Mouse (Mus musculus): Measurements from ENCODE around the gene Utp3. TPM values are rescaled to one million over a fixed set of nuclear protein-coding genes. Genes with fewer than 3 reads are reported as not detected.

Utp3 gene
- polyA plus RNA-seq, 1 experiment from 2014 or later = 71.3 TPM

DNA sequence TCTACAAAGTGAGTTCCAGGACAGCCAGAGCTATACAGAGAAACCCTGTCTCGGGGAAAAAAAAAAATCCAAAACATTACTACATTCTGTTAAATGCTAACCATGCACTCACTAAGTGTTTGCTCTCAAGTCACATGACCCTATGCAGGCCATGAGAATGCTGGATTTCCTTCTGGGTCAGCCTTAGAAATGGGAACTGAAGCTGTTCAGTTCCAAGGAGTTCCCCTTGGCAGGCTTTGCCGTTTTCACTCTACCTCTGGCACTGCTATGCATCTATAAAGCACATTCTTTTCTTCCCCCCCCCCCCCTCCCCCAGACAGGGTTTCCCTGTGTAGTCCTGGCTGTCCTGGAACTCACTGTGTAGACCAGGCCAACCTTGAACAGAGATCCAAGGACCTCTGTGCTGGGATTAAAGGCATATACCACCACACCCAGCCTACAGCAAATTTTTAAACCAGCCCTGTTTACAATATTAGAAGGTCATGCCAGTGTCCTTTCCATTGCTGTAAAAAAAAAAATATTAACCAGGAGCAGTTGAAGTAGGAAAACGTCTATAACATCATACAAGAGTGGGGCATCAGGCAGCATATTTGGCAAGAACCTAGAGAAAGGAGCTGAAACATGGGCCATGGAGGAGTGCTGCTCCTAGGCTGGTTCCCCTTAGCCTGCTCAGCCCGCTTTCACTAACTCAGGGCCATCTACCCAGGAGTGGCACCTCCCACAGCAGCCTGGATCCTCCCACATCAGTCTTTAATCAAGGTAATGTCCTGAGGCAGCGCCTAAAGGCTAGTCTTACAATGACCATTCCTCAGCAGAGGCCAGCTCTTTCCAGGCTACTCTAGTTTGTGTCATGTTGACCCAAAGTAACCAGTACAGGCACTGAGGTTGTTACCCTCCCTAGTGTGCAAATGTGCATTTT, 41.5 kb downstream of the Utp3 start:
- no peaks in the 10 kb centered on the region for H3K36me3 ChIP-seq
- no peak overlapping the region for H3K9ac ChIP-seq
- H3K4me1 ChIP-seq = no peaks in the 10 kb centered on the region
- ATAC-seq (ENCODE audit: insufficient number of reproducible peaks, low FRiP score, low TSS enrichment, low read depth) = no peak
- H3K9me3 ChIP-seq = no peaks in the 10 kb centered on the region
- WGBS = 66% methylated on average over 5 of the region's 5 CpGs
- H3K27me3 ChIP-seq = no peaks in the 10 kb centered on the region
- H3K27ac ChIP-seq = no peak overlapping the region
- H3K4me3 ChIP-seq = no peak overlapping the region
- no peak overlapping the region for H3K4me2 ChIP-seq

- 89% methylated on average over 6 of the region's 6 CpGs for WGBS
- no peak for ATAC-seq (ENCODE audit: insufficient number of reproducible peaks, low FRiP score, low TSS enrichment, low read depth)
Measured at GRCm38 (mm10) chr5:88598961-88599360, 44.7 kb downstream of the Utp3 start.

DNA sequence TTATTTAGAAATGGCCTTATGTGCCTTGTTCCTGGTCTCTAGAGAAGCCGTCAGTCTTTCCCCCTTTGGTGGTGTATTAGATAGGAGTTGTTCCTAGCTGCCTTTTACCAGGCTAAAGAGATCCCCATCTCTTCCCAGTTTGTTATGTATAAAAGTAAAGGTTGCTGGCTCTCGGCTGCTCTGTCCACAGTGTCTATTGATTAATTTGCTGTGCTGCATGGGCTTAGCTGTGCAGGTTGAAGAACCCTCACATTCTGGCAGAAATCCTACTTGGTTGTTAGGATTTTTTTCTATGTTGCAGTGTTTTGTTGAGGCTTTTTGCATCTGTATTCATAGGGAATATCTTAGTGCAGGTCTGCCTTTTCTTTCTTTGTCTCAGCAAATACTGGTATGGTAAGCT, 47.8 kb downstream of the Utp3 start:
- 74% methylated on average over 2 of the region's 2 CpGs for WGBS
- no peak overlapping the region for H3K27ac ChIP-seq
- H3K9me3 ChIP-seq = no peaks in the 10 kb centered on the region
- H3K36me3 ChIP-seq = no peaks in the 10 kb centered on the region
- H3K4me2 ChIP-seq = no peak overlapping the region
- H3K4me1 ChIP-seq = no peaks in the 10 kb centered on the region
- ATAC-seq (ENCODE audit: insufficient number of reproducible peaks, low FRiP score, low TSS enrichment, low read depth) = no peak
- no peak overlapping the region for H3K4me3 ChIP-seq
- no peak overlapping the region for H3K9ac ChIP-seq
- no peaks in the 10 kb centered on the region for H3K27me3 ChIP-seq

More at GRCm38 (mm10) chr5:88598961-88599360, 44.7 kb downstream of the Utp3 start:
- H3K9ac ChIP-seq = no peak overlapping the region
- H3K4me1 ChIP-seq = no peaks in the 10 kb centered on the region
- H3K4me3 ChIP-seq = no peak overlapping the region
- H3K9me3 ChIP-seq = no peaks in the 10 kb centered on the region
- H3K27ac ChIP-seq = no peak overlapping the region
- H3K36me3 ChIP-seq = no peaks in the 10 kb centered on the region
- H3K4me2 ChIP-seq = no peak overlapping the region
- no peaks in the 10 kb centered on the region for H3K27me3 ChIP-seq

- Histone ChIP-seq H3K27ac (no peak overlapping the region), H3K36me3 (no peaks in the 10 kb centered on the region), H3K4me2 (no peak overlapping the region), H3K4me3 (no peak overlapping the region), H3K9me3 (no peaks in the 10 kb centered on the region), H3K4me1 (no peaks in the 10 kb centered on the region), H3K9ac (no peak overlapping the region), H3K27me3 (no peaks in the 10 kb centered on the region)
- WGBS = 79% methylated on average over 3 of the region's 3 CpGs
- no peak for ATAC-seq (ENCODE audit: insufficient number of reproducible peaks, low FRiP score, low TSS enrichment, low read depth)
Measured at GRCm38 (mm10) chr5:88602713-88603112, 48.5 kb downstream of the Utp3 start.

DNA sequence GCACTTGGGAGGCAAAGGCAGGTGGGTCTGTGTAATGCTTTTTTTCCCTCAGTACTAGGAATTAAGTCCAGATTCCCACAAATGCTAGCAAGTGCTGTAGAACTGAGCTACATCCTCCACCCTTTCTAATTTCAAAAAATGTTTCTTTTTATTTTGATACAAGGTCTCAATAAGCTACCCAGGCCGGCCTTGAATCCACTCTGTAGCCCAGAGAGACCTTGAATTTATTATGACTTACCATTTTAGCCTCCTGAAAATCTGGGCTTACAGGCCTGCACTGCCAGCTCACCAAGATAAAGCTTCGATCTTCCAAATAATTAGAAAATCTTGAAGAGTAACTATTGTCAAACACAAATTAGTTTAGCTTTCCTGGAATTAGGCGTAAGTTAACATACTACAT, 49.8 kb downstream of the Utp3 start:
- no peak overlapping the region for H3K4me3 ChIP-seq
- no peak overlapping the region for H3K9ac ChIP-seq
- no peak overlapping the region for H3K4me2 ChIP-seq
- no peaks in the 10 kb centered on the region for H3K36me3 ChIP-seq
- 91% methylated on average over 3 of the region's 3 CpGs for WGBS
- no peaks in the 10 kb centered on the region for H3K27me3 ChIP-seq
- H3K9me3 ChIP-seq = no peaks in the 10 kb centered on the region
- H3K4me1 ChIP-seq = no peaks in the 10 kb centered on the region
- H3K27ac ChIP-seq = no peak overlapping the region
- ATAC-seq (ENCODE audit: insufficient number of reproducible peaks, low FRiP score, low TSS enrichment, low read depth) = no peak

DNA sequence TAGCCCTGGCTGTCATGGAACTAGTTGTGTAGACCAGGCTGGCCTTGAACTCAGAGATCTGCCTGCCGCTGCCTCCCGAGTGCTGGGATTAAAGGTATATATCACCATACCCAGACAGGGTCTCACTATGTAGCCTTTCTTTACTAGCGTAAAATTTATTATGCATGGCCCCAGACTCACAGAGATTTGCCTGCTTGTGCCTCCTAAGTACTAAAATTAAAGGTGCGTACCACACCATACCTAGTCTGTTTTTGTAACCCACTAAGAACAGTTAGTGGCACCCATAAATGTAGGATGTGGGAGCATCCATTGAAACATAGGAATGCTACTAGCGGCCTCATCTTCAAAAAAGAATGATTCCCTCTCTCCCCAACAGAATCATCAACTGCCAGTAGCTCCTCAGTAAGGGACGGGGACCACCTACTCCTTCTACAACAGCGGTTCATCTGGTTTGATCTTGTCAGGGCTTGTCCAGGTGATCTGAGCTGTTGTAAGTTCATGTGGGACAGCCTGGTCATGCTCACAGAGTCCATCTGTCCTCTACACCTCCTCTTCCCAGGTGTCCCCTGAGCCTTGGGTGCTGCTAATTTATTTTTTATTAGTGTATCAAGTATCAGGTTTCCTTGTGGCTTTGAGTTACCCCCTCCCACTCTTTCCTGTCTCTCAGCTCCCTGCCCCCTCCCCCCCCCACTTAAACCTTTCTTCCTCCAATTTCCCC, 50.5 kb downstream of the Utp3 start:
- WGBS = 85% methylated on average over 7 of the region's 7 CpGs
- Histone ChIP-seq H3K27me3 (no peaks in the 10 kb centered on the region), H3K9me3 (no peaks in the 10 kb centered on the region), H3K4me2 (no peak overlapping the region), H3K9ac (no peak overlapping the region), H3K4me1 (no peaks in the 10 kb centered on the region), H3K36me3 (no peaks in the 10 kb centered on the region), H3K27ac (no peak overlapping the region), H3K4me3 (no peak overlapping the region)
- ATAC-seq (ENCODE audit: insufficient number of reproducible peaks, low FRiP score, low TSS enrichment, low read depth) = no peak

Other genes starting within 250 kb of the Utp3 start
- gene Prol1, start 237.2 kb upstream of the Utp3 start, polyA plus RNA-seq (2015; fragmentation: Nextera tagmentation; extraction: Ambion mirVana) = not detected in 2 replicates
- 1.6 and 1.9 TPM in 2 replicates for gene Amtn, start 178.4 kb upstream of the Utp3 start, polyA plus RNA-seq (2015; fragmentation: Nextera tagmentation; extraction: Ambion mirVana)
- 1.8 and 2.6 TPM in 2 replicates for gene Ambn, start 98.5 kb upstream of the Utp3 start, polyA plus RNA-seq (2015; fragmentation: Nextera tagmentation; extraction: Ambion mirVana)
- gene Enam, start 66.5 kb upstream of the Utp3 start, polyA plus RNA-seq (2015; fragmentation: Nextera tagmentation; extraction: Ambion mirVana) = 0.07 and 0.14 TPM in 2 replicates
- gene Jchain, start 26.6 kb upstream of the Utp3 start, polyA plus RNA-seq (2015; fragmentation: Nextera tagmentation; extraction: Ambion mirVana) = 0.29 and 0.33 TPM in 2 replicates
- 9.2 and 10.6 TPM in 2 replicates for gene Rufy3, start 10.6 kb downstream of the Utp3 start, polyA plus RNA-seq (2015; fragmentation: Nextera tagmentation; extraction: Ambion mirVana)
- gene Grsf1, start 121.7 kb downstream of the Utp3 start, polyA plus RNA-seq (2015; fragmentation: Nextera tagmentation; extraction: Ambion mirVana) = 39.4 and 47.5 TPM in 2 replicates
- 11.0 TPM in 2 replicates for gene Mob1b, start 166.4 kb downstream of the Utp3 start, polyA plus RNA-seq (2015; fragmentation: Nextera tagmentation; extraction: Ambion mirVana)
- 36.0 and 37.6 TPM in 2 replicates for gene Dck, start 210.5 kb downstream of the Utp3 start, polyA plus RNA-seq (2015; fragmentation: Nextera tagmentation; extraction: Ambion mirVana)

Measured in limb, embryonic 15.5 days (tissue).